Mouse (Mus musculus) heart, embryonic 14.5 days (tissue): ENCODE data around the gene Ttll6. TPM values are rescaled to one million over a fixed set of nuclear protein-coding genes. Genes with fewer than 3 reads are reported as not detected.

ENCODE experiments used
- ATAC-seq: fragments of 200-750 bp; cut with Nextera tagmentation; 2 replicates; pipeline ENCODE4 v1.8.0; 2017; ENCODE audit warnings: low read depth, moderate TSS enrichment; ENCODE audit not compliant: insufficient number of reproducible peaks, insufficient read depth, low FRiP score
- H3K27ac ChIP-seq, 2 experiments: fragments of 200-500 bp in 1 of 2; fragments of 300-500 bp in 1 of 2; sonication (generic) in 1 of 2; replicated peaks in 1 of 2; 2 replicates each; pipeline ENCODE4 v1.5.1; 2012 to 2014; ENCODE audit warnings: low read depth in 2 of 2, low read length in 2 of 2, control low read depth in 1 of 2, mild to moderate bottlenecking in 1 of 2, mixed read lengths in 1 of 2; ENCODE audit not compliant: control insufficient read depth in 1 of 2, insufficient read depth in 1 of 2
- H3K27me3 ChIP-seq: fragments of 300-500 bp; sonication (generic); 2 replicates; pipeline ENCODE4 v1.6.1; 2014; ENCODE audit warnings: mild to moderate bottlenecking, low read length, control low read depth; ENCODE audit not compliant: control insufficient read depth, insufficient read depth
- H3K36me3 ChIP-seq: fragments of 300-500 bp; sonication (generic); 2 replicates; pipeline ENCODE4 v1.6.1; 2014; ENCODE audit warnings: mild to moderate bottlenecking, control low read depth, low read length, mixed read lengths; ENCODE audit not compliant: control insufficient read depth, insufficient read depth
- H3K4me1 ChIP-seq, 2 experiments: fragments of 200-500 bp in 1 of 2; fragments of 300-500 bp in 1 of 2; sonication (generic) in 1 of 2; 2 replicates each; pipeline ENCODE4 v1.6.1; 2012 to 2014; ENCODE audit warnings: low read length in 2 of 2, control low read depth in 1 of 2, mixed read lengths in 1 of 2; ENCODE audit not compliant: control insufficient read depth in 2 of 2, insufficient read depth in 2 of 2
- H3K4me2 ChIP-seq: fragments of 300-500 bp; sonication (generic); 2 replicates; pipeline ENCODE4 v1.6.1; 2014; ENCODE audit warnings: mild to moderate bottlenecking, low read length
- H3K4me3 ChIP-seq, 2 experiments: fragments of 200-500 bp in 1 of 2; fragments of 300-500 bp in 1 of 2; sonication (generic) in 1 of 2; 2 replicates each; pipeline ENCODE4 v1.5.1; 2012 to 2014; ENCODE audit warnings: low read length in 2 of 2, mild to moderate bottlenecking in 2 of 2, control low read depth in 1 of 2, low read depth in 1 of 2, moderate library complexity in 1 of 2; ENCODE audit not compliant: control insufficient read depth in 1 of 2, insufficient read depth in 1 of 2
- H3K9ac ChIP-seq: fragments of 300-500 bp; sonication (generic); 2 replicates; pipeline ENCODE4 v1.6.1; 2014; ENCODE audit warnings: mild to moderate bottlenecking, low read length
- H3K9me3 ChIP-seq: fragments of 300-500 bp; sonication (generic); 2 replicates; pipeline ENCODE4 v1.6.1; 2016; ENCODE audit warnings: low read length, control low read depth; ENCODE audit not compliant: control insufficient read depth
- WGBS: fragments of 180-500 bp; shearing (Covaris S2); extraction: QIAGEN DNeasy Blood & Tissue Kit; methylation state at CpG from one replicate; pipeline ENCODE4 v1.1.7; 2014; 5-methylcytosine and 5-hydroxymethylcytosine counted together
- polyA plus RNA-seq: library from polyadenylated mRNA; unstranded; fragments of >200 nt; fragmentation: Nextera tagmentation; extraction: Ambion mirVana; gene quantifications from 2 replicates; pipeline ENCODE4 v1.2.1, GENCODE M21; 2014

Gene Ttll6
- polyA plus RNA-seq, 1 experiment from 2014 or later, result not detected

GRCm38 (mm10) chr11:96164769-96165168 lies 31.2 kb downstream of the Ttll6 start:
- no peak overlapping the region for H3K4me2 ChIP-seq
- H3K36me3 ChIP-seq, result no peaks in the 10 kb centered on the region
- no peak for ATAC-seq
- H3K4me3 ChIP-seq, result no peak overlapping the region
- H3K27me3 ChIP-seq, result peaks cover 71% of the 10 kb centered on the region
- no peaks in the 10 kb centered on the region for H3K4me1 ChIP-seq
- 0 out of 2 replicates have a peak, but pooled peaks cover 4% of the 10 kb centered on the region for H3K9me3 ChIP-seq
- WGBS, result 48% methylated on average over 12 of the region's 12 CpGs
- no peak overlapping the region for H3K9ac ChIP-seq
- no peak overlapping the region for H3K27ac ChIP-seq

GRCm38 (mm10) chr11:96168125-96168524 lies 34.5 kb downstream of the Ttll6 start:
- H3K9me3 ChIP-seq, result no peaks in the 10 kb centered on the region
- ATAC-seq, result no peak
- WGBS, result 29% methylated on average over 9 of the region's 9 CpGs

GRCm38 (mm10) chr11:96169016-96169415 lies 35.4 kb downstream of the Ttll6 start:
- Histone ChIP-seq H3K9ac (no peak overlapping the region), H3K27me3 (peaks cover 98% of the 10 kb centered on the region), H3K36me3 (no peaks in the 10 kb centered on the region), H3K4me1 (no peaks in the 10 kb centered on the region), H3K27ac (no peak overlapping the region), H3K4me2 (no peak overlapping the region), H3K4me3 (no peak overlapping the region), H3K9me3 (no peaks in the 10 kb centered on the region)
- 17% methylated on average over 7 of the region's 7 CpGs for WGBS
- ATAC-seq, result no peak

More at GRCm38 (mm10) chr11:96168125-96168524, 34.5 kb downstream of the Ttll6 start:
- Histone ChIP-seq H3K9ac (no peak overlapping the region), H3K27ac (no peak overlapping the region), H3K4me2 (no peak overlapping the region), H3K4me1 (no peaks in the 10 kb centered on the region), H3K27me3 (peaks cover 98% of the 10 kb centered on the region), H3K4me3 (no peak overlapping the region), H3K36me3 (no peaks in the 10 kb centered on the region)

- Histone ChIP-seq H3K4me1 (no peaks in the 10 kb centered on the region), H3K4me2 (no peak overlapping the region), H3K4me3 (no peak overlapping the region), H3K9ac (no peak overlapping the region), H3K27me3 (peaks cover 100% of the 10 kb centered on the region), H3K27ac (no peak overlapping the region), H3K9me3 (no peaks in the 10 kb centered on the region), H3K36me3 (no peaks in the 10 kb centered on the region)
- under 1% methylated on average over 20 of the region's 20 CpGs for WGBS
- no peak for ATAC-seq
Measured at GRCm38 (mm10) chr11:96170711-96171379, 37.3 kb downstream of the Ttll6 start.

GRCm38 (mm10) chr11:96171601-96172000 lies 38.0 kb downstream of the Ttll6 start:
- Histone ChIP-seq H3K36me3 (no peaks in the 10 kb centered on the region), H3K9me3 (no peaks in the 10 kb centered on the region), H3K4me3 (no peak overlapping the region), H3K4me2 (no peak overlapping the region), H3K4me1 (no peaks in the 10 kb centered on the region), H3K9ac (no peak overlapping the region), H3K27ac (no peak overlapping the region), H3K27me3 (peaks cover 100% of the 10 kb centered on the region)
- WGBS, result 2% methylated on average over 3 of the region's 3 CpGs
- no peak for ATAC-seq

GRCm38 (mm10) chr11:96172511-96173287 lies 39.1 kb downstream of the Ttll6 start:
- Histone ChIP-seq H3K36me3 (no peaks in the 10 kb centered on the region), H3K27me3 (peaks cover 99% of the 10 kb centered on the region), H3K4me2 (no peak overlapping the region), H3K4me3 (no peak overlapping the region), H3K9me3 (no peaks in the 10 kb centered on the region), H3K27ac (no peak overlapping the region), H3K4me1 (no peaks in the 10 kb centered on the region), H3K9ac (no peak overlapping the region)
- ATAC-seq, result no peak
- under 1% methylated on average over 25 of the region's 25 CpGs for WGBS

GRCm38 (mm10) chr11:96173288-96173840 lies 39.8 kb downstream of the Ttll6 start:
- no peak overlapping the region for H3K4me2 ChIP-seq
- no peak for ATAC-seq
- H3K9me3 ChIP-seq, result no peaks in the 10 kb centered on the region
- WGBS, result under 1% methylated on average over 16 of the region's 16 CpGs
- H3K27me3 ChIP-seq, result peaks cover 99% of the 10 kb centered on the region
- no peak overlapping the region for H3K27ac ChIP-seq
- no peak overlapping the region for H3K4me3 ChIP-seq
- no peaks in the 10 kb centered on the region for H3K36me3 ChIP-seq
- no peaks in the 10 kb centered on the region for H3K4me1 ChIP-seq
- H3K9ac ChIP-seq, result no peak overlapping the region
